Mouse (Mus musculus) heart, embryonic 11.5 days (tissue): Measurements from ENCODE around the gene Mlf1. TPM values are rescaled to one million over a fixed set of nuclear protein-coding genes. Genes with fewer than 3 reads are reported as not detected.
A peak's percentile ranks its signal among the peaks of the same experiment; 100 is the strongest.

Source experiments
- ATAC-seq: fragments of 200-750 bp; cut with Nextera tagmentation; replicated peaks from 2 replicates; pipeline ENCODE4 v1.8.0; 2017; ENCODE audit warnings: moderate library complexity; ENCODE audit not compliant: insufficient number of reproducible peaks, low FRiP score, low TSS enrichment
- H3K27ac ChIP-seq: fragments of 300-500 bp; sonication (generic); 2 replicates; pipeline ENCODE4 v1.5.1; 2014; ENCODE audit warnings: mild to moderate bottlenecking, low read depth, low read length
- H3K27me3 ChIP-seq: fragments of 300-500 bp; sonication (generic); 2 replicates; pipeline ENCODE4 v1.6.1; 2014; ENCODE audit warnings: mild to moderate bottlenecking, low read length, mixed read lengths; ENCODE audit not compliant: control insufficient read depth, insufficient read depth
- H3K36me3 ChIP-seq: fragments of 300-500 bp; sonication (generic); 2 replicates; pipeline ENCODE4 v1.6.1; 2014; ENCODE audit warnings: mild to moderate bottlenecking, low read length, moderate library complexity, mixed read lengths; ENCODE audit not compliant: control insufficient read depth, insufficient read depth
- H3K4me1 ChIP-seq: fragments of 300-500 bp; sonication (generic); 2 replicates; pipeline ENCODE4 v1.6.1; 2014; ENCODE audit warnings: low read length; ENCODE audit not compliant: control insufficient read depth, insufficient read depth
- H3K4me2 ChIP-seq: fragments of 300-500 bp; sonication (generic); 2 replicates; pipeline ENCODE4 v1.6.1; 2014; ENCODE audit warnings: mild to moderate bottlenecking, moderate library complexity
- H3K4me3 ChIP-seq: fragments of 300-500 bp; sonication (generic); 2 replicates; pipeline ENCODE4 v1.5.1; 2014; ENCODE audit warnings: low read depth, low read length
- H3K9ac ChIP-seq: fragments of 300-500 bp; sonication (generic); 2 replicates; pipeline ENCODE4 v1.6.1; 2014; ENCODE audit warnings: mild to moderate bottlenecking, low read depth, low read length, moderate library complexity
- H3K9me3 ChIP-seq: fragments of 300-500 bp; sonication (generic); replicated peaks from 2 replicates; pipeline ENCODE4 v1.6.1; 2016; ENCODE audit warnings: low read length; ENCODE audit not compliant: control insufficient read depth
- WGBS: fragments of 180-500 bp; shearing (Covaris S2); extraction: QIAGEN DNeasy Blood & Tissue Kit; methylation state at CpG from one replicate; pipeline ENCODE4 v1.1.7; 2014; ENCODE audit not compliant: insufficient replicate concordance; 5-methylcytosine and 5-hydroxymethylcytosine counted together
- polyA plus RNA-seq: library from polyadenylated mRNA; unstranded; fragments of >200 nt; fragmentation: Nextera tagmentation; extraction: Ambion mirVana; gene quantifications from 2 replicates; pipeline ENCODE4 v1.2.1, GENCODE M21; 2014

Mlf1 gene
- 57.9 and 60.7 TPM in 2 replicates for polyA plus RNA-seq

- peak; percentile 91 for ATAC-seq
- Histone ChIP-seq H3K4me2 (peak within 1 kb of the TSS; percentile 87), H3K4me1 (peaks cover 7% of the 10 kb centered on the region; the same call in 1 of the 2 replicates), H3K36me3 (no peaks in the 10 kb centered on the region), H3K9me3 (no peaks in the 10 kb centered on the region), H3K27me3 (no peaks in the 10 kb centered on the region), H3K27ac (no peak within 1 kb of the TSS), H3K4me3 (peak within 1 kb of the TSS; percentile 56), H3K9ac (peak within 1 kb of the TSS; percentile 69)
- under 1% methylated on average over 35 of the region's 35 CpGs for WGBS
Measured at GRCm38 (mm10) chr3:67373872-67374271, at the start of gene Mlf1. Mlf1 (plus strand) TSS chr3:67374097.

- Histone ChIP-seq H3K9ac (no peak overlapping the region), H3K4me2 (no peak overlapping the region), H3K9me3 (no peaks in the 10 kb centered on the region), H3K27ac (no peak overlapping the region), H3K4me1 (no peaks in the 10 kb centered on the region), H3K36me3 (no peaks in the 10 kb centered on the region), H3K27me3 (no peaks in the 10 kb centered on the region), H3K4me3 (no peak overlapping the region)
- no peak for ATAC-seq
- WGBS, result 61% methylated on average over 3 of the region's 3 CpGs
Measured at GRCm38 (mm10) chr3:67339558-67339957, 34.3 kb upstream of the Mlf1 start.

- Histone ChIP-seq H3K4me3 (no peak overlapping the region), H3K27ac (no peak overlapping the region), H3K4me1 (no peaks in the 10 kb centered on the region), H3K27me3 (no peaks in the 10 kb centered on the region), H3K9me3 (no peaks in the 10 kb centered on the region), H3K4me2 (no peak overlapping the region), H3K36me3 (no peaks in the 10 kb centered on the region), H3K9ac (no peak overlapping the region)
- WGBS, result 74% methylated on average over 7 of the region's 7 CpGs
- no peak for ATAC-seq
Measured at GRCm38 (mm10) chr3:67340921-67341320, 33.0 kb upstream of the Mlf1 start.

GRCm38 (mm10) chr3:67343004-67343662 is 30.8 kb upstream of the Mlf1 start:
- Histone ChIP-seq H3K4me3 (no peak overlapping the region), H3K36me3 (no peaks in the 10 kb centered on the region), H3K4me1 (no peaks in the 10 kb centered on the region), H3K4me2 (no peak overlapping the region), H3K9ac (no peak overlapping the region), H3K27ac (no peak overlapping the region), H3K27me3 (no peaks in the 10 kb centered on the region), H3K9me3 (no peaks in the 10 kb centered on the region)
- WGBS, result 48% methylated on average over 5 of the region's 5 CpGs
- no peak for ATAC-seq

GRCm38 (mm10) chr3:67344599-67344998 is 29.3 kb upstream of the Mlf1 start:
- ATAC-seq, result no peak
- Histone ChIP-seq H3K4me3 (no peak overlapping the region), H3K27ac (no peak overlapping the region), H3K36me3 (no peaks in the 10 kb centered on the region), H3K9ac (no peak overlapping the region), H3K27me3 (no peaks in the 10 kb centered on the region), H3K4me2 (no peak overlapping the region), H3K4me1 (no peaks in the 10 kb centered on the region), H3K9me3 (no peaks in the 10 kb centered on the region)
- whole genome bisulfite sequencing, result 8% methylated on average over 2 of the region's 2 CpGs

GRCm38 (mm10) chr3:67346674-67347073 is 27.2 kb upstream of the Mlf1 start:
- H3K9ac ChIP-seq, result no peak overlapping the region
- ATAC-seq, result no peak
- H3K27me3 ChIP-seq, result no peaks in the 10 kb centered on the region
- H3K4me1 ChIP-seq, result no peaks in the 10 kb centered on the region
- 78% methylated on average over 2 of the region's 2 CpGs for WGBS
- no peak overlapping the region for H3K4me2 ChIP-seq
- H3K36me3 ChIP-seq, result no peaks in the 10 kb centered on the region
- H3K27ac ChIP-seq, result no peak overlapping the region
- no peaks in the 10 kb centered on the region for H3K9me3 ChIP-seq
- no peak overlapping the region for H3K4me3 ChIP-seq

- Histone ChIP-seq H3K9me3 (no peaks in the 10 kb centered on the region), H3K4me2 (no peak overlapping the region), H3K27ac (no peak overlapping the region), H3K9ac (no peak overlapping the region), H3K4me3 (no peak overlapping the region), H3K27me3 (no peaks in the 10 kb centered on the region), H3K4me1 (no peaks in the 10 kb centered on the region), H3K36me3 (no peaks in the 10 kb centered on the region)
- no peak for ATAC-seq
- WGBS, result 72% methylated on average over 12 of the region's 12 CpGs
Measured at GRCm38 (mm10) chr3:67351406-67352127, 22.3 kb upstream of the Mlf1 start.

GRCm38 (mm10) chr3:67352128-67352762 is 21.7 kb upstream of the Mlf1 start:
- WGBS, result 13% methylated on average over 1 of the region's 5 CpGs
- no peak overlapping the region for H3K9ac ChIP-seq
- no peaks in the 10 kb centered on the region for H3K4me1 ChIP-seq
- no peaks in the 10 kb centered on the region for H3K9me3 ChIP-seq
- no peaks in the 10 kb centered on the region for H3K27me3 ChIP-seq
- no peak overlapping the region for H3K27ac ChIP-seq
- H3K36me3 ChIP-seq, result no peaks in the 10 kb centered on the region
- H3K4me2 ChIP-seq, result no peak overlapping the region
- no peak overlapping the region for H3K4me3 ChIP-seq
- ATAC-seq, result no peak
